Mouse (Mus musculus): ENCODE data around the gene Ndufs8.

DNA sequence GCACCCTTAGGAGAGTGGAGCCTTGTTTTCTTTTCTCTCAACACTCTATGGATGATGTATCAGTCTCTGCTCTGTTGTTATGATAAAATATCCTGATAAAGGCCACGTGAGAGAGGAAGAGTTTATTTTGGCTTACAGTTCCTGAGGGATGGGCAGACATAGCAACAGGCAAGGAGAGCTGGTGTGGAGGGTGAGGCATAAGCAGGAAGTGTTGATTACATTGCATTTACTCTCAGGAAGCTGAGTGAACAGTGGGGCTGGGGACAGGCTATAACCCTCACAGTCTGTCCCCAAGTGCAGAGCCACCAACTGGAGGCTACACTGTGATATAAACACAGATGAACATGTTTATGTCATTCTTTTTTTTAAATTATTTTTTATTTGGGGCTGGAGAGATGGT lies 39.5 kb upstream of the Ndufs8 start:
- no peak for TF ChIP-seq CTCF (IDR thresholded peaks at IDR 0.05; ENCODE audit: control insufficient read depth, insufficient read depth, low read length)
- no peak for TF ChIP-seq POLR2A (IDR thresholded peaks at IDR 0.05; ENCODE audit: borderline replicate concordance, control insufficient read depth, low read depth, low read length)
